Mouse (Mus musculus) right cerebral cortex, adult 2 months (tissue): Measurements from ENCODE around the gene Gm20852.
"Not testable (repeated sequence)": the region's sequence is repeated elsewhere in the genome, so short reads cannot be mapped to it uniquely, and the experiment has no call there.

Source experiments
- DNase-seq, 2 experiments: peaks; one replicate each; pipeline ENCODE4 v3.0.0; 2021 to 2022; ENCODE audit warnings: low spot score in 2 of 2

The Gm20852 gene

GRCm38 (mm10) chrY:66742023-66742422, at the start of gene Gm20852:
Gm20852 (minus strand) TSS chrY:66742123.
- not testable (repeated sequence) for DNase-seq
